Mouse (Mus musculus): ENCODE measurements around the gene Polg2. TPM values are rescaled to one million over a fixed set of nuclear protein-coding genes. Genes with fewer than 3 reads are reported as not detected.

Polg2 gene
- total and polyA plus RNA-seq, 3 experiments = 12.1 to 12.5 (median 12.3) TPM

DNA sequence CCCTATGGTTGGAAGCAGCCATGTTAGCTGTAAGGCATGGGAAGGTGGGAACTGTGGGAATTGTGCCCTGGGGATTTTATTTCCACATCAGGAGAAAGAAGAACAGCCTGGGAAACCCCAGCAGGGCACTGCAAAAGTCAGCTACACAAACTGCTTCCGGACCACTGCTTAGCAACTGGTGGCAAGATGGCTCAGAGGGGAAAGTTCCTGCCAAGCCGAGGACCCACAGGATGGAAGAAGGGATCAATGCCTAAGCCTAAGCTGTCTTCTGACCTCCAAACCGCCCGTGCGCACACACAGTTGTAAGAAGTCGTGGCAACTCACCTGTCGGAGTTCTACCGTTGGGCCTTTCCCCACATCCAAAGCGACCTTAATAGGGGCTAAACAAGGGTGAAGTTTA, 6.3 kb downstream of the Polg2 start:
- H3K9me3 ChIP-seq (replicated peaks; ENCODE audit: low read length) = peaks cover 5% of the 10 kb centered on the region
- H3K36me3 ChIP-seq (replicated peaks in 1 of 2; ENCODE audit: control insufficient read depth in 1 of 2, insufficient read depth in 1 of 2, low read length in 1 of 2) = peaks cover 66 to 88% of the 10 kb centered on the region in 2 experiments
- no peak overlapping the region for H3K4me2 ChIP-seq (ENCODE audit: insufficient read depth, low read depth, poor library complexity, severe bottlenecking)
- DNase-seq (ENCODE audit: extremely low read depth) = no peak
- no peak overlapping the region for H3K9ac ChIP-seq (ENCODE audit: insufficient read depth, low read depth)
- no peak for TF ChIP-seq ZC3H11A (IDR thresholded peaks at IDR 0.05; ENCODE audit: low read depth, low read length)
- TF ChIP-seq IRF4 (IDR thresholded peaks at IDR 0.05; ENCODE audit: low read depth, low read length) = no peak
- no peak for TF ChIP-seq USF1 (IDR thresholded peaks at IDR 0.05; ENCODE audit: low read depth, low read length)
- no peak for TF ChIP-seq ETS1 (conservative IDR thresholded peaks at IDR 0.05; ENCODE audit: low read depth, low read length)
- no peak for TF ChIP-seq BHLHE40 (IDR thresholded peaks at IDR 0.05; ENCODE audit: low read depth, low read length)
- TF ChIP-seq CTCF (conservative IDR thresholded peaks at IDR 0.05 in 1 of 2, IDR thresholded peaks at IDR 0.05 in 1 of 2; ENCODE audit: low read depth in 2 of 2, low read length in 2 of 2) = no peak
- no peak for TF ChIP-seq ZNF384 (IDR thresholded peaks at IDR 0.05; ENCODE audit: low read depth, low read length)
- no peak for TF ChIP-seq SMC3 (IDR thresholded peaks at IDR 0.05; ENCODE audit: low read depth, low read length)
- no peak for TF ChIP-seq MYC (IDR thresholded peaks at IDR 0.05; ENCODE audit: low read depth, low read length)
- TF ChIP-seq JUN (IDR thresholded peaks at IDR 0.05; ENCODE audit: insufficient read depth, low read depth, low read length) = no peak
- no peak for TF ChIP-seq MEF2A (IDR thresholded peaks at IDR 0.05; ENCODE audit: borderline replicate concordance, low read depth, low read length)
- no peak for TF ChIP-seq CHD1 (IDR thresholded peaks at IDR 0.05; ENCODE audit: low read depth, low read length)
- TF ChIP-seq TCF12 (IDR thresholded peaks at IDR 0.05; ENCODE audit: low read depth, low read length) = no peak
- no peak for TF ChIP-seq MXI1 (IDR thresholded peaks at IDR 0.05; ENCODE audit: low read depth, low read length)
- dilution Hi-C loops (cut with MboI; ENCODE audit: extremely low pct_ligation_motif_present, extremely low pct_unique_long_range_greater_than_20kb, low sequenced_read_pairs) = no loop called here
- peaks cover 17% of the 10 kb centered on the region for H3K79me2 ChIP-seq (replicated peaks; ENCODE audit: control insufficient read depth, extremely low read depth, insufficient read depth, poor library complexity, severe bottlenecking)
- in situ Hi-C loops (cut with MboI; ENCODE audit: low pct_ligation_motif_present, low pct_unique_long_range_greater_than_20kb, low sequenced_read_pairs) = loop anchor here (25.0 kb wide), 1 partner anchor 461 kb away; the partner anchor contains the start of genes Cd79b and Gh
- no peaks in the 10 kb centered on the region for H3K27me3 ChIP-seq (replicated peaks)
- H3K27ac ChIP-seq (ENCODE audit: insufficient read depth, low read depth) = no peak overlapping the region
- no peak overlapping the region for H3K4me3 ChIP-seq (replicated peaks in 1 of 3; ENCODE audit: low read depth in 2 of 3, low read length in 2 of 3, poor library complexity in 1 of 3)
- peaks cover 2 to 22% of the 10 kb centered on the region in 2 experiments; a peak in 2 of 4 replicates for H3K4me1 ChIP-seq (ENCODE audit: control insufficient read depth in 1 of 2, insufficient read depth in 2 of 2)

DNA sequence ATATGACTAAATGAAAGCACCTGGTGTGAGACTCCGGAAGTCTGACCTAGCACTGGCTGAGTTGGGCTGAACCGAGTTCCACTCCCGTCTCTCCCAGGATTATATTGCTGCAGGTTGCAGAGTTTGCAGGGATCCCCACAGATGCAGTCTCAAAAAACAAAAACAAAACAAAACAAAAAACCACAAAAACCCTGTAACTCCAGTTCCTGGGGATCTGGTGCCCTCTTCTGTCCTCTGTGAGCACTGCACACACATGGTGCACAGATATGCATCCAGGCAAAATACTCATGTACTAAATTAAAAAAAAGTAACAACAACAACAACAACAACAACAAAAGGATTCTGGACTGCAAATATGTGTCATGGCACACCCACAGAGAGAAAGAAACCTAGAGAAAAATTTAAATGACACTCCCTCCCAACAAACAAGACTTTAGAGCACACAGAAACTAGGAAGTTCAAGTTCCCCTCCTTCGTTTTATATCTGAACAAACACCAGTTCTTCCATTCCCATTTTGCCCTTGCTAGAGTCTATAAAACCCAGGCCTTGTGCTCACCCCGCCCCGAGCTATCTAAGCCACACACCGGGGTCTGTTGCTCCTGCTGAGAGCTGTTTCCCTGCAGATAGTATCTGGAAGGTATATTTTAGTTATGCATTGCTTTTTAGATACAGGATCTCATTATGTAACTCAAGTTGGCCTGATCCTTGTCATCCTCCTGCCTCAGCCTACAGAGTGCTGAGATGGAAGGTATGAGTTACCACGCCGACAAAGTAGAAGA, 9.0 kb downstream of the Polg2 start:
- Histone ChIP-seq H3K9me3 (replicated peaks; ENCODE audit: low read length) (peaks cover 12% of the 10 kb centered on the region), H3K4me1 (ENCODE audit: control insufficient read depth in 1 of 2, insufficient read depth in 2 of 2) (peaks cover under 1 to 14% of the 10 kb centered on the region in 2 experiments; a peak in 1 of 4 replicates), H3K36me3 (replicated peaks in 1 of 2; ENCODE audit: control insufficient read depth in 1 of 2, insufficient read depth in 1 of 2, low read length in 1 of 2) (peaks cover 79 to 93% of the 10 kb centered on the region in 2 experiments), H3K4me2 (ENCODE audit: insufficient read depth, low read depth, poor library complexity, severe bottlenecking) (no peak overlapping the region), H3K27me3 (replicated peaks) (no peaks in the 10 kb centered on the region), H3K79me2 (replicated peaks; ENCODE audit: control insufficient read depth, extremely low read depth, insufficient read depth, poor library complexity, severe bottlenecking) (peaks cover 3% of the 10 kb centered on the region), H3K4me3 (replicated peaks in 1 of 3; ENCODE audit: low read depth in 2 of 3, low read length in 2 of 3, poor library complexity in 1 of 3) (no peak overlapping the region), H3K9ac (ENCODE audit: insufficient read depth, low read depth) (no peak overlapping the region), H3K27ac (ENCODE audit: insufficient read depth, low read depth) (no peak overlapping the region)
- dilution Hi-C loops (cut with MboI; ENCODE audit: extremely low pct_ligation_motif_present, extremely low pct_unique_long_range_greater_than_20kb, low sequenced_read_pairs) (no loop called here), in situ Hi-C loops (cut with MboI; ENCODE audit: low pct_ligation_motif_present, low pct_unique_long_range_greater_than_20kb, low sequenced_read_pairs) (loop anchor here (25.0 kb wide), 1 partner anchor 458 kb away; the partner anchor contains the start of genes Cd79b and Gh)
- peak; percentile 66 for DNase-seq (ENCODE audit: extremely low read depth)
- TF ChIP-seq KAT2A (IDR thresholded peaks at IDR 0.05; ENCODE audit: insufficient replicate concordance, low read length) (no peak), MAFK (IDR thresholded peaks at IDR 0.05; ENCODE audit: insufficient replicate concordance, low read length) (no peak), EP300 (IDR thresholded peaks at IDR 0.05; ENCODE audit: low read length) (no peak), NRF1 (IDR thresholded peaks at IDR 0.05; ENCODE audit: low read depth, low read length) (no peak), CHD2 (IDR thresholded peaks at IDR 0.05; ENCODE audit: low read length) (no peak), PAX5 (IDR thresholded peaks at IDR 0.05; ENCODE audit: low read length) (no peak), USF2 (conservative IDR thresholded peaks at IDR 0.05; ENCODE audit: low read depth, low read length) (no peak), SIN3A (IDR thresholded peaks at IDR 0.05; ENCODE audit: low read length) (no peak), RCOR1 (conservative IDR thresholded peaks at IDR 0.05; ENCODE audit: low read depth, low read length) (no peak), RAD21 (IDR thresholded peaks at IDR 0.05; ENCODE audit: low read depth, low read length) (peak; percentile 93), SMC3 (IDR thresholded peaks at IDR 0.05; ENCODE audit: low read depth, low read length) (peak; percentile 93), GABPA (IDR thresholded peaks at IDR 0.05; ENCODE audit: insufficient replicate concordance, low read depth, low read length) (no peak), USF1 (IDR thresholded peaks at IDR 0.05; ENCODE audit: low read depth, low read length) (no peak), UBTF (IDR thresholded peaks at IDR 0.05; ENCODE audit: low read depth, low read length) (no peak), BHLHE40 (IDR thresholded peaks at IDR 0.05; ENCODE audit: low read depth, low read length) (no peak), MEF2A (IDR thresholded peaks at IDR 0.05; ENCODE audit: borderline replicate concordance, low read depth, low read length) (0 out of 2 replicates have a peak, but pooled peaks have one; percentile 26), IRF4 (IDR thresholded peaks at IDR 0.05; ENCODE audit: low read depth, low read length) (peak; percentile 48; the same call in 1 of the 2 replicates), JUND (conservative IDR thresholded peaks at IDR 0.05; ENCODE audit: low read depth, low read length) (0 out of 2 replicates have a peak, but pooled peaks have one; percentile 25), CHD1 (IDR thresholded peaks at IDR 0.05; ENCODE audit: low read depth, low read length) (0 out of 2 replicates have a peak, but pooled peaks have one; percentile 54), MAZ (IDR thresholded peaks at IDR 0.05; ENCODE audit: low read depth, low read length) (no peak), ZMIZ1 (IDR thresholded peaks at IDR 0.05; ENCODE audit: low read depth, low read length) (peak; percentile 35; the same call in 1 of the 2 replicates), MYC (IDR thresholded peaks at IDR 0.05; ENCODE audit: low read depth, low read length) (peak; percentile 78), MXI1 (IDR thresholded peaks at IDR 0.05; ENCODE audit: low read depth, low read length) (no peak)
